Comparison of ENCODE assay signal across 18 mouse cellular contexts in the genomic region with DNA sequence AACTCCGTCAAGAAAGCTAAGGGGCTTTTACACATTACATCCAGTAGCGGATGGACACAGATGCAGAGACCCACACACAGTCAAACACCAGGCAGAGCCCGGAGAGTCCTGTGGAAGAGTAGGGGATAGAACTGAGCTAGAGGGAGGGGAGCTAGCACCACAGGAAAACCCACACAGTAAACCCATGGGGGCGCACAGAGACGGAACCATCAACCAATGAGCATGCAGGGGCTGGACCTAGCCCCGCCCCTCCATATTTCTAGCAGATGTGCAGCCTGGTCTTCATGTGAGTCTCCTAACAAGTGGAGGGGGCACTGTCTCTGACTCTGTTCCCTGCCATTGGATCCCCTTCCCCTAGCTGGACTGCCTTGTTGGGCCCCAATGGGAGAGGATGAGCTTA. TPM values are rescaled to one million over a fixed set of nuclear protein-coding genes. Genes with fewer than 3 reads are reported as not detected.
A peak's percentile ranks its signal among the peaks of the same experiment; 100 is the strongest.
DNase-seq lines count a peak whose midpoint lies in the region; ATAC-seq lines count a peak whose summit lies in the region.
"Had no signal": no experiment of that assay in that cellular context is flagged by ENCODE, and none has a peak within 500 bp of the region (broad histone marks: within the 10 kb centered on the region; RNA-seq: fewer than 3 reads in every experiment).

No protein-coding gene starts in this region.

- no peak for DNase-seq in hindbrain, embryonic 11.5 days (ENCODE audit: low spot score)
- no peak for DNase-seq in neural tube, embryonic 11.5 days (ENCODE audit: low spot score)
- DNase-seq in R1 (ENCODE audit: low read depth, low spot score), result peak; percentile 61
- peak; percentile 45 to 64 for DNase-seq in thymus, postnatal 36 days
- DNase-seq in layer of hippocampus, postnatal 14 days (ENCODE audit: low spot score in 2 of 2), result no peak
- no peak for DNase-seq in embryo, embryonic 11 days
- DNase-seq: cerebellum, postnatal 10 days; heart, adult 2 months; heart, postnatal 14 days; liver, postnatal 0 days; lung, postnatal 4 days had no signal

- WGBS in hindbrain, embryonic 11.5 days, result 75% methylated on average over 6 of the region's 6 CpGs
- WGBS in hindbrain, embryonic 13.5 days, result 84% methylated on average over 6 of the region's 6 CpGs
- 87% methylated on average over 6 of the region's 6 CpGs for WGBS in neural tube, embryonic 11.5 days
- WGBS in neural tube, embryonic 15.5 days, result 85% methylated on average over 6 of the region's 6 CpGs

- no peak overlapping the region for H3K4me2 ChIP-seq in hindbrain, embryonic 11.5 days (replicated peaks; ENCODE audit: low read depth, low read length)
- no peak overlapping the region for H3K4me2 ChIP-seq in hindbrain, embryonic 13.5 days
- no peak overlapping the region for H3K4me2 ChIP-seq in neural tube, embryonic 11.5 days (ENCODE audit: low read depth)
- H3K4me2 ChIP-seq in neural tube, embryonic 15.5 days, result no peak overlapping the region
- H3K4me2 ChIP-seq: limb, embryonic 12.5 days; midbrain, embryonic 13.5 days; neural tube, embryonic 13.5 days had no signal

- no peak overlapping the region for H3K27ac ChIP-seq in hindbrain, embryonic 11.5 days (ENCODE audit: low read depth, low read length)
- no peak overlapping the region for H3K27ac ChIP-seq in hindbrain, embryonic 13.5 days
- no peak overlapping the region for H3K27ac ChIP-seq in neural tube, embryonic 11.5 days (ENCODE audit: low read depth, low read length)
- H3K27ac ChIP-seq in neural tube, embryonic 15.5 days (replicated peaks), result no peak overlapping the region
- H3K27ac ChIP-seq: heart, adult 2 months; limb, embryonic 12.5 days; midbrain, embryonic 13.5 days; neural tube, embryonic 13.5 days had no signal

- peak; percentile 27; the same call in 1 of the 2 replicates for ATAC-seq in hindbrain, embryonic 11.5 days (ENCODE audit: low FRiP score)
- ATAC-seq in hindbrain, embryonic 13.5 days (ENCODE audit: low FRiP score), result no peak
- ATAC-seq in neural tube, embryonic 11.5 days (ENCODE audit: insufficient read depth, low FRiP score, low TSS enrichment), result 0 out of 2 replicates have a peak, but pooled peaks have one; percentile 20
- no peak for ATAC-seq in neural tube, embryonic 15.5 days (ENCODE audit: low FRiP score)
- ATAC-seq: CD4-positive, CD25-positive, alpha-beta regulatory T cell, adult 4 months; liver, postnatal 0 days; Patski had no signal

- no peaks in the 10 kb centered on the region for H3K36me3 ChIP-seq in hindbrain, embryonic 11.5 days (ENCODE audit: control insufficient read depth, insufficient read depth, low read length)
- no peaks in the 10 kb centered on the region for H3K36me3 ChIP-seq in hindbrain, embryonic 13.5 days
- no peaks in the 10 kb centered on the region for H3K36me3 ChIP-seq in neural tube, embryonic 11.5 days (ENCODE audit: control insufficient read depth, insufficient read depth, low read length)
- no peaks in the 10 kb centered on the region for H3K36me3 ChIP-seq in neural tube, embryonic 15.5 days
- H3K36me3 ChIP-seq: limb, embryonic 12.5 days; midbrain, embryonic 13.5 days; neural tube, embryonic 13.5 days had no signal

- H3K4me1 ChIP-seq in hindbrain, embryonic 11.5 days (replicated peaks; ENCODE audit: control insufficient read depth, insufficient read depth, low read length), result no peaks in the 10 kb centered on the region; the same call in 1 of the 2 replicates
- peaks cover 7% of the 10 kb centered on the region for H3K4me1 ChIP-seq in hindbrain, embryonic 13.5 days (replicated peaks)
- no peaks in the 10 kb centered on the region for H3K4me1 ChIP-seq in neural tube, embryonic 11.5 days (ENCODE audit: control insufficient read depth, insufficient read depth, low read length)
- H3K4me1 ChIP-seq in neural tube, embryonic 15.5 days, result peaks cover 10% of the 10 kb centered on the region

- H3K9me3 ChIP-seq in hindbrain, embryonic 11.5 days (ENCODE audit: control insufficient read depth, low read length), result no peaks in the 10 kb centered on the region
- H3K9me3 ChIP-seq in hindbrain, embryonic 13.5 days, result no peaks in the 10 kb centered on the region
- H3K9me3 ChIP-seq in neural tube, embryonic 11.5 days (ENCODE audit: control insufficient read depth, low read length), result no peaks in the 10 kb centered on the region
- no peaks in the 10 kb centered on the region for H3K9me3 ChIP-seq in neural tube, embryonic 15.5 days (replicated peaks)
- H3K9me3 ChIP-seq: midbrain, embryonic 13.5 days; neural tube, embryonic 13.5 days had no signal

- no peak overlapping the region for H3K9ac ChIP-seq in hindbrain, embryonic 11.5 days (ENCODE audit: low read depth, low read length)
- H3K9ac ChIP-seq in hindbrain, embryonic 13.5 days, result no peak overlapping the region
- H3K9ac ChIP-seq in neural tube, embryonic 11.5 days (ENCODE audit: low read length), result no peak overlapping the region
- H3K9ac ChIP-seq in neural tube, embryonic 15.5 days (replicated peaks), result no peak overlapping the region
- H3K9ac ChIP-seq: limb, embryonic 12.5 days; liver, postnatal 0 days; midbrain, embryonic 13.5 days; neural tube, embryonic 13.5 days had no signal

- no peaks in the 10 kb centered on the region for H3K27me3 ChIP-seq in hindbrain, embryonic 11.5 days (ENCODE audit: control insufficient read depth, insufficient read depth, low read length)
- no peaks in the 10 kb centered on the region for H3K27me3 ChIP-seq in hindbrain, embryonic 13.5 days
- no peaks in the 10 kb centered on the region for H3K27me3 ChIP-seq in neural tube, embryonic 11.5 days (ENCODE audit: control insufficient read depth, insufficient read depth, low read length)
- H3K27me3 ChIP-seq in neural tube, embryonic 15.5 days (replicated peaks), result no peaks in the 10 kb centered on the region
- H3K27me3 ChIP-seq: limb, embryonic 12.5 days; midbrain, embryonic 13.5 days; neural tube, embryonic 13.5 days; Patski had no signal

- no peak overlapping the region for H3K4me3 ChIP-seq in hindbrain, embryonic 11.5 days (ENCODE audit: low read depth, low read length)
- no peak overlapping the region for H3K4me3 ChIP-seq in hindbrain, embryonic 13.5 days
- no peak overlapping the region for H3K4me3 ChIP-seq in neural tube, embryonic 11.5 days (ENCODE audit: low read depth, low read length)
- no peak overlapping the region for H3K4me3 ChIP-seq in neural tube, embryonic 15.5 days (replicated peaks)
- H3K4me3 ChIP-seq: heart, adult 2 months; limb, embryonic 12.5 days; midbrain, embryonic 13.5 days; neural tube, embryonic 13.5 days had no signal

RNA-seq across cellular contexts. Expression of gene 1500009L16Rik, which starts 5.9 kb away (rescaled TPM):
- polyA plus RNA-seq in hindbrain, embryonic 11.5 days (2014; fragmentation: Nextera tagmentation; extraction: Ambion mirVana), result 39.3 and 50.8 TPM in 2 replicates
- polyA plus RNA-seq in hindbrain, embryonic 13.5 days (2015; fragmentation: Nextera tagmentation; extraction: Ambion mirVana), result 59.1 and 62.4 TPM in 2 replicates
- 32.6 and 39.4 TPM in 2 replicates for polyA plus RNA-seq in neural tube, embryonic 11.5 days (2014; fragmentation: Nextera tagmentation; extraction: Ambion mirVana)
- 102 and 103 TPM in 2 replicates for polyA plus RNA-seq in neural tube, embryonic 15.5 days (2015; fragmentation: Nextera tagmentation; extraction: Ambion mirVana)
- 10 to 100 TPM; 22.7 to 25.6 TPM for total RNA-seq in layer of hippocampus, postnatal 14 days (2021)

Comparison
In these comparisons a context has a peak if more than half of its experiments do, and no peak if none do; other contexts are left out.
1. ATAC-seq: peak in hindbrain, embryonic 11.5 days (single experiment) and neural tube, embryonic 11.5 days (single experiment); none in hindbrain, embryonic 13.5 days (single experiment) and neural tube, embryonic 15.5 days (single experiment).
2. DNase-seq: peak in R1 (single experiment) and thymus, postnatal 36 days (2 of 2); none in hindbrain, embryonic 11.5 days (single experiment), neural tube, embryonic 11.5 days (single experiment), layer of hippocampus, postnatal 14 days (0 of 2) and embryo, embryonic 11 days (single experiment).